Mouse (Mus musculus) c-Kit-positive CD71-negative TER-119-negative erythroid progenitor cells, embryonic 14.5 days (primary cell): ENCODE data around the gene Noto.
"Not testable (repeated sequence)": the region's sequence is repeated elsewhere in the genome, so short reads cannot be mapped to it uniquely, and the experiment has no call there.

ENCODE experiments used
- DNase-seq: peaks from one replicate; pipeline ENCODE4 v3.0.0-alpha.2; 2013; ENCODE audit warnings: low read depth

Noto gene

GRCm38 (mm10) chr6:85431842-85432431 is 8.3 kb downstream of the Noto start, which contains the start of gene Smyd5:
TSS of gene Smyd5 (plus strand) at chr6:85431989.
- peak; percentile 76 for DNase-seq

GRCm38 (mm10) chr6:85433865-85434264 is 10.2 kb downstream of the Noto start:
- no peak for DNase-seq

GRCm38 (mm10) chr6:85436204-85436603 is 12.5 kb downstream of the Noto start:
- no peak for DNase-seq

GRCm38 (mm10) chr6:85436631-85437030 is 12.9 kb downstream of the Noto start:
- no peak for DNase-seq

GRCm38 (mm10) chr6:85441142-85441541 is 17.5 kb downstream of the Noto start:
- no peak for DNase-seq

GRCm38 (mm10) chr6:85443488-85444233 is 20.0 kb downstream of the Noto start:
- no peak for DNase-seq

GRCm38 (mm10) chr6:85444266-85444965 is 20.7 kb downstream of the Noto start:
- no peak for DNase-seq

- DNase-seq, result no peak
These were observed 21.6 kb downstream of the Noto start for GRCm38 (mm10) chr6:85445286-85445685.

- DNase-seq, result no peak
These were observed 23.7 kb downstream of the Noto start for GRCm38 (mm10) chr6:85447351-85447750.

- DNase-seq, result not testable (repeated sequence)
These were observed 26.5 kb downstream of the Noto start for GRCm38 (mm10) chr6:85450140-85450539.

- peak; percentile 97 for DNase-seq
These were observed 27.3 kb downstream of the Noto start, which contains the start of gene Cct7 for GRCm38 (mm10) chr6:85450697-85451663. TSS of gene Cct7 (plus strand) at chr6:85451514.

- peak; percentile 94 for DNase-seq
These were observed 28.2 kb downstream of the Noto start, which contains the start of gene Pradc1 for GRCm38 (mm10) chr6:85451664-85452410. TSS of gene Pradc1 (minus strand) at chr6:85451970.

GRCm38 (mm10) chr6:85452411-85452665 is 28.7 kb downstream of the Noto start:
- DNase-seq, result no peak

- no peak for DNase-seq
These were observed 29.1 kb downstream of the Noto start for GRCm38 (mm10) chr6:85452816-85453215.

GRCm38 (mm10) chr6:85459621-85460020 is 35.9 kb downstream of the Noto start:
- DNase-seq, result no peak

- DNase-seq, result no peak
These were observed 41.7 kb downstream of the Noto start for GRCm38 (mm10) chr6:85465381-85465780.

- DNase-seq, result no peak
These were observed 46.2 kb downstream of the Noto start for GRCm38 (mm10) chr6:85469660-85470430.

GRCm38 (mm10) chr6:85471962-85472361 is 48.3 kb downstream of the Noto start:
- no peak for DNase-seq

- no peak for DNase-seq
These were observed 48.9 kb downstream of the Noto start for GRCm38 (mm10) chr6:85472542-85472941.

- DNase-seq, result no peak
These were observed 51.9 kb downstream of the Noto start for GRCm38 (mm10) chr6:85475581-85475980.
